10 mouse cellular contexts compared by ENCODE assay signal in genomic region chr1:39702216-39703046, GRCm38 (mm10). TPM values are rescaled to one million over a fixed set of nuclear protein-coding genes. Genes with fewer than 3 reads are reported as not detected.
DNase-seq lines count a peak whose midpoint lies in the region; ATAC-seq lines count a peak whose summit lies in the region.
"Had no signal": no experiment of that assay in that cellular context is flagged by ENCODE, and none has a peak within 500 bp of the region (broad histone marks: within the 10 kb centered on the region; RNA-seq: fewer than 3 reads in every experiment).

No protein-coding gene starts in this region.

- H3K4me1 ChIP-seq in kidney, embryonic 15.5 days: peaks cover 62% of the 10 kb centered on the region
- peaks cover 34% of the 10 kb centered on the region for H3K4me1 ChIP-seq in hindbrain, embryonic 13.5 days (replicated peaks)

- WGBS in kidney, embryonic 15.5 days: 17% methylated on average over 18 of the region's 18 CpGs
- WGBS in hindbrain, embryonic 13.5 days: 24% methylated on average over 18 of the region's 18 CpGs

- peak; percentile 69 for ATAC-seq in kidney, embryonic 15.5 days (replicated peaks; ENCODE audit: low FRiP score)
- ATAC-seq in hindbrain, embryonic 13.5 days (ENCODE audit: low FRiP score): no peak

- DNase-seq in adrenal gland, adult (ENCODE audit: inconsistent age in 2 of 2, low spot score in 1 of 2): peak; percentile 2 to 14
- no peak for DNase-seq in adrenal gland, postnatal 25 days
- DNase-seq in kidney, postnatal 10 days: no peak
- peak; percentile 44 for DNase-seq in naive thymus-derived CD4-positive, alpha-beta T cell, adult 2 months (ENCODE audit: low read depth)
- DNase-seq in c-Kit-positive CD71-positive TER-119-positive erythroid progenitor cells, embryonic 14.5 days (ENCODE audit: low spot score): no peak
- DNase-seq in layer of hippocampus, postnatal 10 days (ENCODE audit: low spot score in 2 of 2): no peak

- no peak overlapping the region for H3K4me3 ChIP-seq in kidney, embryonic 15.5 days (replicated peaks)
- no peak overlapping the region for H3K4me3 ChIP-seq in hindbrain, embryonic 13.5 days

- H3K36me3 ChIP-seq in kidney, embryonic 15.5 days: no peaks in the 10 kb centered on the region
- no peaks in the 10 kb centered on the region for H3K36me3 ChIP-seq in hindbrain, embryonic 13.5 days

- H3K4me2 ChIP-seq in kidney, embryonic 15.5 days: peak overlapping the region; percentile 38
- H3K4me2 ChIP-seq in hindbrain, embryonic 13.5 days: no peak overlapping the region

- no peaks in the 10 kb centered on the region for H3K9me3 ChIP-seq in kidney, embryonic 15.5 days (replicated peaks)
- H3K9me3 ChIP-seq in hindbrain, embryonic 13.5 days: no peaks in the 10 kb centered on the region

- peak overlapping the region; percentile 88 for H3K27ac ChIP-seq in kidney, embryonic 15.5 days
- 0 out of 2 replicates have a peak overlapping the region, but pooled peaks have one; percentile 9 for H3K27ac ChIP-seq in hindbrain, embryonic 13.5 days

- H3K9ac ChIP-seq in kidney, embryonic 15.5 days: no peak overlapping the region
- no peak overlapping the region for H3K9ac ChIP-seq in hindbrain, embryonic 13.5 days

- no peaks in the 10 kb centered on the region for H3K27me3 ChIP-seq in kidney, embryonic 15.5 days
- no peaks in the 10 kb centered on the region for H3K27me3 ChIP-seq in hindbrain, embryonic 13.5 days

RNA-seq across cellular contexts. Expression of gene Rfx8, which starts 18.4 kb away (rescaled TPM):
- 0.39 TPM in 1 of 2 replicates, not detected in the other for total RNA-seq in adrenal gland, postnatal 25 days (2021)
- polyA plus RNA-seq in kidney, embryonic 15.5 days (2015; fragmentation: Nextera tagmentation; extraction: Ambion mirVana): 0.31 and 0.51 TPM in 2 replicates
- 0.26 and 0.49 TPM in 2 replicates for polyA plus RNA-seq in hindbrain, embryonic 13.5 days (2015; fragmentation: Nextera tagmentation; extraction: Ambion mirVana)
- total RNA-seq in layer of hippocampus, postnatal 10 days (2021): under 1 TPM in 1 of 2 experiments, not detected in 1; 0.31 TPM
- total RNA-seq: gastrocnemius, adult 18-20 months; megakaryocyte-erythroid progenitor cell, adult 5-6 weeks had no signal

RNA-seq across cellular contexts. Expression of gene Creg2, which starts 51.2 kb away (rescaled TPM):
- 0.14 and 0.18 TPM in 2 replicates for total RNA-seq in adrenal gland, postnatal 25 days (2021)
- 0.08 and 0.18 TPM in 2 replicates for polyA plus RNA-seq in kidney, embryonic 15.5 days (2015; fragmentation: Nextera tagmentation; extraction: Ambion mirVana)
- polyA plus RNA-seq in hindbrain, embryonic 13.5 days (2015; fragmentation: Nextera tagmentation; extraction: Ambion mirVana): 4.6 and 4.8 TPM in 2 replicates
- 10 to 100 TPM; 51.6 to 54.2 TPM for total RNA-seq in layer of hippocampus, postnatal 10 days (2021)
- total RNA-seq: megakaryocyte-erythroid progenitor cell, adult 5-6 weeks had no signal

Comparison
In these comparisons a context has a peak if more than half of its experiments do, and no peak if none do; other contexts are left out.
1. DNase-seq: peak in adrenal gland, adult (2 of 2) and naive thymus-derived CD4-positive, alpha-beta T cell, adult 2 months (single experiment); none in adrenal gland, postnatal 25 days (single experiment), kidney, postnatal 10 days (single experiment), c-Kit-positive CD71-positive TER-119-positive erythroid progenitor cells, embryonic 14.5 days (single experiment) and layer of hippocampus, postnatal 10 days (0 of 2).
2. RNA of gene Creg2, which starts 51.2 kb away (total RNA-seq): 51.6 to 54.2 TPM in layer of hippocampus, postnatal 10 days; 0.14 to 0.18 TPM in adrenal gland, postnatal 25 days; every median in the first group is over 10 times any median in the second.